Mouse (Mus musculus): ENCODE results near the gene Gm13696.

DNA sequence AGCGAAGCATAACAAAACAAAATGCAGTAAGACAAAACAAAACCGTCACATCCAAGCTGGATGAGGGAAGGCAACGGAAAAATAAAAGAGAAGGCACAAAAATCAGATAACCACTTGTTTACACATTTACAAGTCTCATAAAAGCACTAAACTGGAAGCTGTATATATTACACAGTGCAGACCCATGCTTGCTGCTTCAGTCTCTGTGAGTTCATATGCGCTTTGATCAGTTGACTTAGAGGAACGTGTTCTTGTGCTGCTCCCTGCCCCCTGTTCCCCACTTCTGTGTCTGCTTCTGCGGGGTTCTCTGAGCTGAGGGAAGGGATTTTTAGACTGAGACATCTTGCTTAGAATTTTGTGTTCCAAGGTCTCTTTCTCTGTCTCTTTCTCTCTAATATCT lies 41.6 kb downstream of the Gm13696 start:
- no peak for TF ChIP-seq GATA1 (IDR thresholded peaks at IDR 0.05; ENCODE audit: borderline replicate concordance, low read length)
- TF ChIP-seq FLI1 (IDR thresholded peaks at IDR 0.05; ENCODE audit: low read length) = no peak

All from megakaryocyte, embryonic 14.5 days (primary cell).